Mouse (Mus musculus): ENCODE data around the gene Pdf. TPM values are rescaled to one million over a fixed set of nuclear protein-coding genes. Genes with fewer than 3 reads are reported as not detected.
"Not testable (repeated sequence)": the region's sequence is repeated elsewhere in the genome, so short reads cannot be mapped to it uniquely, and the experiment has no call there.

Gene Pdf
- polyA plus RNA-seq, 1 experiment from 2014 or later, result 38.7 TPM

- not testable (repeated sequence) for H3K4me3 ChIP-seq; H3K27me3 ChIP-seq; H3K27ac ChIP-seq (replicated peaks); H3K9ac ChIP-seq (replicated peaks); H3K4me2 ChIP-seq (replicated peaks); ATAC-seq (replicated peaks); H3K9me3 ChIP-seq
- Histone ChIP-seq H3K36me3 (peaks cover 11% of the 10 kb centered on the region), H3K4me1 (peaks cover 19% of the 10 kb centered on the region)
- WGBS, result 97% methylated on average over 2 of the region's 2 CpGs
Observed at GRCm38 (mm10) chr8:107033609-107034008, 14.8 kb downstream of the Pdf start.

DNA sequence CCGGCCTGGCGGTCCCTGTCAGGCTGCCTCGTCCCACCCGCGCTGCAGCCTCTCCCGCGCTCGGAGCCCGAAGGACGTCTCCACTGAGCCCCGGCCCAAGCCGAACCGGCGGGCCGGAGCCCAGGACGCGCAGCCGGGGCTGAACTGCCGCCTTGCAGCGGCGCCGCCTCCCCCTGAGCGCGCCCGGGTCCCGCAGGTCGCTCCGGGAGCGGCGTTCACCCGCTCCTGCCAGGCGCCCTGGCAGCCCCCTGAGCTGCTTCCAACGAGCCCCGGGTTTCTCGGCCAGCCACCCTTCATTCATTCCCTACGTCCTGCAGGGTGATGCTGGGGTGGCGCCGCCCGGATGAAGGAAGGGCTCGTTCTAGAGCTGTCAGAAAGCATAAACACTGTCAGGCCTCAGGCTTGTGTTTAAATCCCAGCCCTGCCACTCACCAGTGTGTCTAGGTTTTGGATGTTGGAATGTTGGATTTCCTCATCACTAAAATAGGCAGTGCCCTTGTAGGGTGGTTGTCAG is 16.8 kb downstream of the Pdf start:
- ATAC-seq (replicated peaks), result no peak; the same call in 1 of the 2 replicates
- Histone ChIP-seq H3K4me3 (peak overlapping the region; percentile 85), H3K27me3 (no peaks in the 10 kb centered on the region), H3K27ac (replicated peaks) (peak overlapping the region; percentile 60), H3K4me2 (replicated peaks) (peak overlapping the region; percentile 55), H3K9me3 (no peaks in the 10 kb centered on the region), H3K9ac (replicated peaks) (peak overlapping the region; percentile 88), H3K4me1 (peaks cover 19% of the 10 kb centered on the region), H3K36me3 (peaks cover 3% of the 10 kb centered on the region)
- under 1% methylated on average over 34 of the region's 40 CpGs for WGBS

DNA sequence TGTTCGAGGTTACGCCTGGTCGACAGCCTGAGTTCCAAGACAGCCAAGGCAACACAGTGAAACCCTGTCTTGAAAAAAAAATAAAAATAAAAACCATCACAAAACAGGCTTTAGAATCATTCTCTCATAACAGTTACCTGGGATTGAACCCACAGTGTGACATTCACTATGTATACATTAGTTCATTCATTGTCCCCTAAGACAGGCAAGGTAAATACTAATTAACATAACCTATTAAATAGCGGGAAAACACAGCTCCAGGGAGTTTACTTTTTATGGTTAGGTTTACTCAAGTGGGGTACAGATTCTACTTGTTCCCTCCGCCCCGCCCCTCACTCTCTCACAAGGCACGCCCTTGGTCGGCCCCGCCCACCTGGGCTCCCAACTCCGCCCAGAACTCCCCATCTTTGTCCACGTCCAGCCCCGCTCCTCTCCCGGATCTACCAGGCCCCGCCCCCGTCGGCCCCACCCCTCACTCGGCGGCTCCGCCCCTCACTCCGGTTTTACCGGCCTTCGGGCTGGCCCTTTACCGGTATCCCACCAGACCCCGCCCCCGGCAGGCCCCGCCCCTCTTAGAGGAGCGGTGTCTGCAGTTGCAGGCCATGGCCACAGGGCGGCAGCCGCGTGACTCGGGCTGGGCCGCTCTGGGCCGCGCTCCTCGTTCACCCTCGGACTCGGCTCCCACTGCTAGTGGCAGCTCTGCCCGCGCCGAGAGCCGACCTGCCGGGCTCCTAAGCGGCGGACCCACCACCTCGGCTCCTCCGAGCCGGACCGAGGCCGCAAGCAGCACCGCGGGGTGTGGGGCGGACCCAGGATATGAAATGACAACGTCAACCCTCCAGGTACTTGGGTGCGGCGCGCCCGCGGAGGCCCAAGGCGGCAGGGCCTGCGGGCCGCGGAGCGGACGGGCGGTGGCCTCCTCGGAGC is 17.5 kb downstream of the Pdf start, which contains the start of gene Vps4a:
Gene Vps4a (plus strand): TSS at position 573 of the 927 bp plus-strand sequence.
- ATAC-seq (replicated peaks), result peak; percentile 97
- H3K4me3 ChIP-seq, result peak within 1 kb of the TSS; percentile 85
- peak within 1 kb of the TSS; percentile 88 for H3K9ac ChIP-seq (replicated peaks)
- peak within 1 kb of the TSS; percentile 55 for H3K4me2 ChIP-seq (replicated peaks)
- H3K27me3 ChIP-seq, result no peaks in the 10 kb centered on the region
- H3K27ac ChIP-seq (replicated peaks), result peak within 1 kb of the TSS; percentile 60
- 4% methylated on average over 66 of the region's 66 CpGs for WGBS
- H3K4me1 ChIP-seq, result peaks cover 19% of the 10 kb centered on the region
- no peaks in the 10 kb centered on the region for H3K9me3 ChIP-seq
- H3K36me3 ChIP-seq, result no peaks in the 10 kb centered on the region

GRCm38 (mm10) chr8:107030058-107030457 is 18.4 kb downstream of the Pdf start:
- Histone ChIP-seq H3K9ac (replicated peaks) (no peak overlapping the region), H3K27me3 (no peaks in the 10 kb centered on the region), H3K4me3 (no peak overlapping the region), H3K4me1 (peaks cover 19% of the 10 kb centered on the region), H3K4me2 (replicated peaks) (no peak overlapping the region), H3K36me3 (no peaks in the 10 kb centered on the region), H3K9me3 (no peaks in the 10 kb centered on the region), H3K27ac (replicated peaks) (no peak overlapping the region)
- WGBS, result 72% methylated on average over 5 of the region's 5 CpGs
- ATAC-seq (replicated peaks), result no peak

- Histone ChIP-seq H3K27ac (replicated peaks) (no peak overlapping the region), H3K4me1 (peaks cover 19% of the 10 kb centered on the region), H3K4me3 (no peak overlapping the region), H3K9ac (replicated peaks) (no peak overlapping the region), H3K4me2 (replicated peaks) (no peak overlapping the region), H3K36me3 (no peaks in the 10 kb centered on the region), H3K27me3 (no peaks in the 10 kb centered on the region), H3K9me3 (no peaks in the 10 kb centered on the region)
- no peak for ATAC-seq (replicated peaks)
- WGBS, result 84% methylated on average over 3 of the region's 3 CpGs
Observed at GRCm38 (mm10) chr8:107029310-107029709, 19.1 kb downstream of the Pdf start.

DNA sequence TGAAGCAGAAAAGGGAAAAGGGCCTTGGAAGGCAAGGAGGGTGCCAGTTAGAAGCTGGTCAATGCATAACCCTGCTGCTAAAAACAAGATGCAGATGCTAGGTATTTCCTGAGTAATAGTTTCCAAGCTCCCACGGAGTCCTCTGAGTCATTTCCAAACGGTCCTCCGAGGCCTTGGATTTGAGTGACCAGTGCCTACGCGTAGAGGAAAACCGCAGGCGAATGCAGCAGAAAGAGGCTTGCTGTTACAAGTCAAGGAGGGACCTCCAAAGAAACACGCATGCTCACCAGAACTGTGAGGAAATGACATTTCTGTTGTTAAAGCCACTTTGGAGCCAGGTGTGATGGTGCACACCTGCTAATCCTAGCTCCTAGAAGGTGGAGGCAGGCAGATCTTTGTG is 24.9 kb downstream of the Pdf start:
- H3K27ac ChIP-seq (replicated peaks), result no peak overlapping the region
- H3K9me3 ChIP-seq, result no peaks in the 10 kb centered on the region
- 91% methylated on average over 8 of the region's 8 CpGs for WGBS
- H3K4me1 ChIP-seq, result no peaks in the 10 kb centered on the region
- no peak for ATAC-seq (replicated peaks)
- H3K27me3 ChIP-seq, result no peaks in the 10 kb centered on the region
- no peak overlapping the region for H3K4me2 ChIP-seq (replicated peaks)
- H3K4me3 ChIP-seq, result no peak overlapping the region
- H3K9ac ChIP-seq (replicated peaks), result no peak overlapping the region
- no peaks in the 10 kb centered on the region for H3K36me3 ChIP-seq

- Histone ChIP-seq H3K9ac (replicated peaks) (no peak overlapping the region), H3K4me1 (no peaks in the 10 kb centered on the region), H3K27ac (replicated peaks) (no peak overlapping the region), H3K4me3 (no peak overlapping the region), H3K9me3 (no peaks in the 10 kb centered on the region), H3K27me3 (no peaks in the 10 kb centered on the region), H3K36me3 (no peaks in the 10 kb centered on the region), H3K4me2 (replicated peaks) (no peak overlapping the region)
- no peak for ATAC-seq (replicated peaks)
- 90% methylated on average over 1 of the region's 1 CpGs for WGBS
Observed at GRCm38 (mm10) chr8:107014915-107015314, 33.5 kb downstream of the Pdf start.

DNA sequence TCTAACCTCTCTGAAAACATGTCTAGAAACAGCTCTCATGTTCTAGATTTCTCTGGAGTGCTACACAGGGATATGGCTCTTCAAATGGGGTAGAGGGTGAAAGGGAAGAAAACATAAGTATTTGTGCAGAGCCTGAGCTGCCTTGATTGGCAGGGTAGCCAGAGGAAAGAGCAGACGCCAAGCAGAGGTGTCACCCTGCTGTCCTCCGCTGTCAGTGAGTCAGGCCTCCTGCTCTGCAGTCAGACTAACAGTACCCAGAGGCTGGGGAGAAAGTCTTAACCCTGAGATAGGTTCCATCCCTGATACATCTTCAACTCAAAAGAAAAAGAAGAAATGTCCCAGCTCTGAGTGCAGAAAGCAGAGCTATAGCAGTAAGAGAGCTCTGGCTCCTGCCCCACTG is 35.7 kb downstream of the Pdf start:
- Histone ChIP-seq H3K27ac (replicated peaks) (no peak overlapping the region), H3K9ac (replicated peaks) (no peak overlapping the region), H3K9me3 (no peaks in the 10 kb centered on the region), H3K4me1 (no peaks in the 10 kb centered on the region), H3K36me3 (no peaks in the 10 kb centered on the region), H3K4me2 (replicated peaks) (no peak overlapping the region), H3K27me3 (no peaks in the 10 kb centered on the region), H3K4me3 (no peak overlapping the region)
- WGBS, result 88% methylated on average over 2 of the region's 2 CpGs
- ATAC-seq (replicated peaks), result no peak

GRCm38 (mm10) chr8:107007795-107008194 is 40.6 kb downstream of the Pdf start:
- no peak overlapping the region for H3K27ac ChIP-seq (replicated peaks)
- no peak overlapping the region for H3K4me3 ChIP-seq
- no peaks in the 10 kb centered on the region for H3K27me3 ChIP-seq
- no peaks in the 10 kb centered on the region for H3K4me1 ChIP-seq
- ATAC-seq (replicated peaks), result no peak
- no peaks in the 10 kb centered on the region for H3K9me3 ChIP-seq
- WGBS, result 86% methylated on average over 3 of the region's 3 CpGs
- no peak overlapping the region for H3K4me2 ChIP-seq (replicated peaks)
- no peaks in the 10 kb centered on the region for H3K36me3 ChIP-seq
- H3K9ac ChIP-seq (replicated peaks), result no peak overlapping the region

- Histone ChIP-seq H3K27me3 (no peaks in the 10 kb centered on the region), H3K27ac (replicated peaks) (no peak overlapping the region), H3K9me3 (no peaks in the 10 kb centered on the region), H3K4me1 (no peaks in the 10 kb centered on the region), H3K4me2 (replicated peaks) (no peak overlapping the region), H3K36me3 (no peaks in the 10 kb centered on the region), H3K9ac (replicated peaks) (no peak overlapping the region), H3K4me3 (no peak overlapping the region)
- ATAC-seq (replicated peaks), result peak; percentile 72; the same call in 1 of the 2 replicates
- WGBS, result 36% methylated on average over 5 of the region's 5 CpGs
Observed at GRCm38 (mm10) chr8:107002532-107002931, 45.9 kb downstream of the Pdf start.

DNA sequence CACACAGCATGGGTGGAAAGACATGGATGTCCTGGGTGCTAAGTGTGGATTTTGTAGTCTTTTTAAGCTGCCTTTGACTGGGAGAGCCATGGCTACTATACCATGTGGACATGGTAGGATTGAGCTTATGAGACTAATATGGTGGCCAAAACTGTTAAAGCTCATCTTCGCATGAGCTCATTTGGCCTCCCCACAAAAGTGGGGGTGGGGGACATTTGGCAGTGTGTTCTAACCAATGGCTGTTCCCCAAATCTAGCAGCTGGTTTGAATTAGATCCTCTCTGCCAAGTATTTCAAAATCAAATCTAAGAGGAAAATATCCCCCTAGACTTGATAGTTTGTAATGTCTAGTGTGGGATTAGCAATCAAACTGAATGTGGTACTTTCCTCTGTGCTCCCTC is 49.3 kb downstream of the Pdf start:
- H3K9ac ChIP-seq (replicated peaks), result no peak overlapping the region
- 0 out of 2 replicates have a peak, but pooled peaks cover 3% of the 10 kb centered on the region for H3K36me3 ChIP-seq
- H3K4me2 ChIP-seq (replicated peaks), result no peak overlapping the region
- H3K4me1 ChIP-seq, result no peaks in the 10 kb centered on the region
- ATAC-seq (replicated peaks), result no peak
- H3K27me3 ChIP-seq, result no peaks in the 10 kb centered on the region
- WGBS, result 76% methylated on average over 1 of the region's 1 CpGs
- no peak overlapping the region for H3K27ac ChIP-seq (replicated peaks)
- H3K9me3 ChIP-seq, result no peaks in the 10 kb centered on the region
- H3K4me3 ChIP-seq, result no peak overlapping the region

DNA sequence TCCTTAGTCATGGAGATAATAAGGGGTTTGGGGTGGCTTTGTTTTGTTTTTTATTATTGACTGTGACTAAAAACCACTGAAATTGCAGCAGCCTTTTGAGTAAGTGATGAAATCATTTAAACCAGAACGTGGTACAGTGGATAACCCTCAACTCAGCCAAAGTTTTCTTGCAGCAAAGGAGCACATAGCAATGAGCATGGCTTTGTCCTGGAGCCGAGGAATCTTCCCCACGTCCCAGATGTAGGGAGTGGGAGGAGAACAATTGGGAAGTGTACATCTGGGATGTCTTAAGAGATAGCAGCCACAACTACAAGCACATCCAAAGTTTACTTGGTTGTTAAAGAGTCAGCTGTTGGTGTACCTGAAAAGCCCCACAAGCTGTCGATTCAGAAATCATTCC is 51.0 kb downstream of the Pdf start:
- no peaks in the 10 kb centered on the region for H3K27me3 ChIP-seq

More for the DNA sequence above, 51.0 kb downstream of the Pdf start:
- WGBS, result 87% methylated on average over 4 of the region's 4 CpGs
- no peaks in the 10 kb centered on the region for H3K4me1 ChIP-seq
- no peaks in the 10 kb centered on the region for H3K9me3 ChIP-seq
- no peak overlapping the region for H3K9ac ChIP-seq (replicated peaks)
- H3K4me3 ChIP-seq, result no peak overlapping the region
- no peak overlapping the region for H3K27ac ChIP-seq (replicated peaks)
- no peak overlapping the region for H3K4me2 ChIP-seq (replicated peaks)
- 0 out of 2 replicates have a peak, but pooled peaks cover 3% of the 10 kb centered on the region for H3K36me3 ChIP-seq
- ATAC-seq (replicated peaks), result no peak
